Mouse (Mus musculus): ENCODE results near the gene Ddx11.

- no peak for TF ChIP-seq GATA2 (IDR thresholded peaks at IDR 0.05; ENCODE audit: borderline replicate concordance, low read depth, low read length)
- TF ChIP-seq TAL1 (conservative IDR thresholded peaks at IDR 0.05; ENCODE audit: low read depth, low read length): no peak
- no peak for TF ChIP-seq CTCF (IDR thresholded peaks at IDR 0.05; ENCODE audit: low read depth, low read length)
- TF ChIP-seq GATA1 (IDR thresholded peaks at IDR 0.05; ENCODE audit: borderline replicate concordance, low read length): no peak
Observed at GRCm38 (mm10) chr17:66111402-66111959, 11.8 kb upstream of the Ddx11 start, which contains the start of gene Washc1.
